Mouse (Mus musculus) olfactory bulb, adult 2 months (tissue): Measurements from ENCODE around the gene Dll1.

ENCODE experiments used
- CTCF ChIP-seq: fragments of 200-500 bp; IDR thresholded peaks from 2 replicates; pipeline ENCODE4 v1.5.1; 2012; ENCODE audit warnings: low read depth, mild to moderate bottlenecking, low read length, moderate library complexity; ENCODE audit not compliant: insufficient read depth
- POLR2A ChIP-seq: fragments of 200-500 bp; IDR thresholded peaks from 2 replicates; pipeline ENCODE4 v1.6.1; 2012; ENCODE audit warnings: mild to moderate bottlenecking, low read depth, low read length, moderate library complexity; ENCODE audit not compliant: insufficient read depth

DNA sequence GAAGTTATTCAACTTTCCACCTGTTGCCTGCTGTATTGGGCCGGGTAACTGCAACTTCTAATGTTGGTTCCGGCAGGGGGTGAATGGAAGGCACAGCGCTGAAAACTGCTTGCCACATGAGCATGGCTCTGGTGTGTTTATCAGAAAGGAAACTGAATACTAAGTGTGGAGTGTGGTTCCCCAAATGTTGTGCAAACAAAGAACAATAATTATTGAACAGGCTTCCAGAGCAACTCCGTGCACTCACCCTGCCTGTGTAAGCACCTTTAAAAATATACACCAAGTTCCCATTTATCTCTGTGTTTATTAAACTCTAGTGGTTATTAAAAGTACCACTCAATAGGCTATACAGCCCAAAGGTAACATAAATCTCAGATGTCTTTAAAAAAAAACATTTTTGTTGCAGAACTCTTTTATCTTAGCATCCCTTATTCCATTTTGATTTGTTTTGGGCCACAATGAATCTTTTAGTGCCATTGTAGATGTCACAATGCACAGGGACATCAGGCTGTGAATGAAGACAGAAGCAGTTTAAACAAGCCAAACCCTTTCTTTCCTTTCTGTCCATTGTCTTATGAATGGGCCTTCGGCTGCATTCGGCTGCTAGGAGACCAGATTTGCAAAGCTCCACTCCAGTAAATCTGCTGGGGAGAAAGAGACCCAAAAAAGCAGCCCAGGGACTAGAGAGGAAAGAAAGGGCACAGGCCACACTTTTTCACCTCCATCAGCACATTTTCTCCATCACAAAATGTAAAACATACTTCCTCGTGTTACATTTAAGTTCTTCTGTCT is 5.4 kb upstream of the Dll1 start:
- TF ChIP-seq POLR2A = no peak
- no peak for TF ChIP-seq CTCF
